In the genomic region with DNA sequence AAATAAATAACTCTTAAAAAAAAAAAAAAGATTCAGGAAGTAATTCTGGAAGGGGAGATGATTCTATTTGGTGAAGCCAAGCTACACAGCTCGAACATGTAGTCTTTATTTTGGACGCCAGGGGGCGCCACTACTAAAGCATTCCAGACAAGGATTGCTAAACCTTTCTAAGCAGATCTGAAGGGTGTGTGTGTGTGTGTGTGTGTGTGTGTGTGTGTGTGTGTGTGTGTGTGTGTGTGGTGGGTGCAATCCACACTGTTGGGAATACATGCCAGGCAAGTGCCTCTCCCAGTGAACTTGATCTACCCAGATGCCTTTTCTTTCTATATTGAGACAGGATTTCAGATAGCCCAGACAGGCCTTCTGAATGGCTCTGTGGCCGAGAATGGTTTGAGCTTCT, we compare ENCODE assay signal across 9 mouse cellular contexts. TPM values are rescaled to one million over a fixed set of nuclear protein-coding genes. Genes with fewer than 3 reads are reported as not detected.
DNase-seq lines count a peak whose midpoint lies in the region; ATAC-seq and TF ChIP-seq lines count a peak whose summit lies in the region.
"Had no signal": no experiment of that assay in that cellular context is flagged by ENCODE, and none has a peak within 500 bp of the region (broad histone marks: within the 10 kb centered on the region; RNA-seq: fewer than 3 reads in every experiment).

No protein-coding gene starts in this region.

- H3K9me3 ChIP-seq in CH12.LX (replicated peaks; ENCODE audit: low read length): no peaks in the 10 kb centered on the region
- H3K9me3 ChIP-seq in liver, postnatal 0 days (ENCODE audit: low read length): no peaks in the 10 kb centered on the region
- H3K9me3 ChIP-seq in neural tube, embryonic 15.5 days (replicated peaks): no peaks in the 10 kb centered on the region

- H3K4me2 ChIP-seq in CH12.LX (ENCODE audit: insufficient read depth, low read depth, poor library complexity, severe bottlenecking): no peak overlapping the region; the same call in 1 of the 2 replicates
- H3K4me2 ChIP-seq in liver, postnatal 0 days (ENCODE audit: low read depth, low read length): no peak overlapping the region
- H3K4me2 ChIP-seq in neural tube, embryonic 15.5 days: no peak overlapping the region

- in situ Hi-C loops in CH12.LX (cut with MboI; ENCODE audit: low pct_ligation_motif_present, low pct_unique_long_range_greater_than_20kb, low sequenced_read_pairs): loop anchor here (25.0 kb wide), 1 partner anchor 596 kb away; the partner anchor contains the start of gene Clpb

- H3K4me3 ChIP-seq in CH12.LX (replicated peaks in 1 of 3; ENCODE audit: low read depth in 2 of 3, low read length in 2 of 3, poor library complexity in 1 of 3): no peak overlapping the region
- H3K4me3 ChIP-seq in liver, postnatal 0 days (ENCODE audit: low read depth, low read length): no peak overlapping the region
- H3K4me3 ChIP-seq in neural tube, embryonic 15.5 days (replicated peaks): no peak overlapping the region
- no peak overlapping the region for H3K4me3 ChIP-seq in thymus, adult 2 months (ENCODE audit: control insufficient read depth, insufficient read depth, low read length)
- H3K4me3 ChIP-seq: erythroblast, embryonic 14.5 days had no signal

- dilution Hi-C loops in CH12.LX (cut with MboI; ENCODE audit: extremely low pct_ligation_motif_present, extremely low pct_unique_long_range_greater_than_20kb, low sequenced_read_pairs): no loop called here

- no peaks in the 10 kb centered on the region for H3K4me1 ChIP-seq in CH12.LX (ENCODE audit: control insufficient read depth in 1 of 2, insufficient read depth in 2 of 2)
- H3K4me1 ChIP-seq in liver, postnatal 0 days (ENCODE audit: insufficient read depth): peaks cover 4% of the 10 kb centered on the region; the same call in 1 of the 2 replicates
- no peaks in the 10 kb centered on the region for H3K4me1 ChIP-seq in neural tube, embryonic 15.5 days
- peaks cover 8% of the 10 kb centered on the region for H3K4me1 ChIP-seq in thymus, adult 2 months (replicated peaks; ENCODE audit: control insufficient read depth, insufficient read depth, low read length)

- TF ChIP-seq CTCF in CH12.LX (conservative IDR thresholded peaks at IDR 0.05 in 1 of 2, IDR thresholded peaks at IDR 0.05 in 1 of 2; ENCODE audit: low read depth in 2 of 2, low read length in 2 of 2): peak; percentile 31 to 86; a peak in 3 of 4 replicates
- peak; percentile 70; the same call in 1 of the 2 replicates for TF ChIP-seq CTCF in brain, embryonic 14.5 days (IDR thresholded peaks at IDR 0.05; ENCODE audit: borderline replicate concordance, extremely low read depth, insufficient read depth, insufficient read length)
- peak; percentile 91 for TF ChIP-seq CTCF in liver, postnatal 0 days (IDR thresholded peaks at IDR 0.05; ENCODE audit: low read depth)
- TF ChIP-seq CTCF in thymus, adult 2 months (IDR thresholded peaks at IDR 0.05; ENCODE audit: borderline replicate concordance, control insufficient read depth, extremely low read depth, insufficient read depth, low read length, poor library complexity): no peak

- no peak for TF ChIP-seq EP300 in CH12.LX (IDR thresholded peaks at IDR 0.05; ENCODE audit: low read length)
- TF ChIP-seq EP300 in liver, postnatal 0 days (IDR thresholded peaks at IDR 0.05; ENCODE audit: low read depth): no peak

- no peaks in the 10 kb centered on the region for H3K36me3 ChIP-seq in CH12.LX (replicated peaks in 1 of 2; ENCODE audit: control insufficient read depth in 1 of 2, insufficient read depth in 1 of 2, low read length in 1 of 2)
- H3K36me3 ChIP-seq in liver, postnatal 0 days (replicated peaks; ENCODE audit: insufficient read depth, low read length): no peaks in the 10 kb centered on the region
- H3K36me3 ChIP-seq in neural tube, embryonic 15.5 days: no peaks in the 10 kb centered on the region
- no peaks in the 10 kb centered on the region for H3K36me3 ChIP-seq in thymus, adult 2 months (ENCODE audit: control insufficient read depth, insufficient read depth, low read length)

- H3K27ac ChIP-seq in CH12.LX (ENCODE audit: insufficient read depth, low read depth): no peak overlapping the region
- H3K27ac ChIP-seq in liver, postnatal 0 days (ENCODE audit: low read depth): no peak overlapping the region
- no peak overlapping the region for H3K27ac ChIP-seq in neural tube, embryonic 15.5 days (replicated peaks)
- H3K27ac ChIP-seq in thymus, adult 2 months (ENCODE audit: control insufficient read depth, insufficient read depth, low read length): no peak overlapping the region

- ATAC-seq in liver, postnatal 0 days: peak; percentile 80
- ATAC-seq in neural tube, embryonic 15.5 days (ENCODE audit: low FRiP score): peak; percentile 75; the same call in 1 of the 2 replicates

- intact Hi-C loops in heart, postnatal 25 days (cut with DNase I): loop anchor here (1.0 to 10.0 kb wide), 2 partner anchors 159 to 603 kb away; no protein-coding TSS in a partner anchor

- TF ChIP-seq POLR2A in CH12.LX (IDR thresholded peaks at IDR 0.05; ENCODE audit: low read depth, low read length): no peak
- no peak for TF ChIP-seq POLR2A in brain, embryonic 14.5 days (IDR thresholded peaks at IDR 0.05; ENCODE audit: borderline replicate concordance, extremely low read depth, insufficient read depth, insufficient read length, poor library complexity, severe bottlenecking)
- no peak for TF ChIP-seq POLR2A in thymus, adult 2 months (IDR thresholded peaks at IDR 0.05; ENCODE audit: control insufficient read depth, extremely low read depth, insufficient read depth, low read length, poor library complexity)

- peak; percentile 79 for DNase-seq in CH12.LX (ENCODE audit: extremely low read depth)
- peak; percentile 83 for DNase-seq in brain, embryonic 14.5 days (ENCODE audit: low read depth)
- peak; percentile 49 for DNase-seq in fibroblast of lung, adult 2 months (ENCODE audit: low read depth)
- peak; percentile 42 for DNase-seq in heart, postnatal 25 days (ENCODE audit: low spot score)
- peak; percentile 91 for DNase-seq in kidney, postnatal 4 days
- peak; percentile 89 for DNase-seq in liver, postnatal 0 days
- peak; percentile 83 for DNase-seq in thymus, adult 2 months

- no peak overlapping the region for H3K9ac ChIP-seq in CH12.LX (ENCODE audit: insufficient read depth, low read depth)
- no peak overlapping the region for H3K9ac ChIP-seq in liver, postnatal 0 days (replicated peaks)
- H3K9ac ChIP-seq in neural tube, embryonic 15.5 days (replicated peaks): no peak overlapping the region

- H3K27me3 ChIP-seq in CH12.LX (replicated peaks): no peaks in the 10 kb centered on the region
- no peaks in the 10 kb centered on the region for H3K27me3 ChIP-seq in liver, postnatal 0 days (ENCODE audit: insufficient read depth, low read length)
- no peaks in the 10 kb centered on the region for H3K27me3 ChIP-seq in neural tube, embryonic 15.5 days (replicated peaks)
- H3K27me3 ChIP-seq in thymus, adult 2 months (ENCODE audit: control insufficient read depth, insufficient read depth, low read length): no peaks in the 10 kb centered on the region

- TF ChIP-seq RAD21 in CH12.LX (IDR thresholded peaks at IDR 0.05; ENCODE audit: low read depth, low read length): peak; percentile 71

- 17% methylated on average over 4 of the region's 4 CpGs for WGBS in liver, postnatal 0 days (ENCODE audit: insufficient replicate concordance)
- WGBS in neural tube, embryonic 15.5 days: 17% methylated on average over 4 of the region's 4 CpGs
- 22% methylated on average over 4 of the region's 4 CpGs for WGBS in thymus, adult 2 months

- no peaks in the 10 kb centered on the region for H3K79me2 ChIP-seq in CH12.LX (replicated peaks; ENCODE audit: control insufficient read depth, extremely low read depth, insufficient read depth, poor library complexity, severe bottlenecking)

TF ChIP-seq in CH12.LX, 34 proteins besides CTCF, POLR2A, EP300 and RAD21 (continues in another document):
- TF ChIP-seq GABPA (IDR thresholded peaks at IDR 0.05; ENCODE audit: insufficient replicate concordance, low read depth, low read length) (no peak), TCF12 (IDR thresholded peaks at IDR 0.05; ENCODE audit: low read depth, low read length) (no peak)

RNA-seq across cellular contexts. Expression of gene Rhog, which starts 2.3 kb away (rescaled TPM):
- total RNA-seq in CH12.LX (2012; rRNA removed) (17.1 and 22.7 TPM in 2 replicates), CH12.LX (2014; rRNA removed) (9.6 and 12.2 TPM in 2 replicates)
- 109 and 118 TPM in 2 replicates for polyA plus RNA-seq in CH12.LX (2012; ENCODE audit: insufficient read length, low read depth)
- polyA plus RNA-seq in brain, embryonic 14.5 days (2012; rRNA removed): 12.5 and 18.0 TPM in 2 replicates
- 10 to 100 TPM; 24.8 to 30.5 TPM for total RNA-seq in heart, postnatal 25 days (2021)
- polyA plus RNA-seq in liver, postnatal 0 days (2015; fragmentation: Nextera tagmentation; extraction: Ambion mirVana): 52.3 and 54.5 TPM in 2 replicates
- polyA plus RNA-seq in neural tube, embryonic 15.5 days (2015; fragmentation: Nextera tagmentation; extraction: Ambion mirVana): 18.4 and 37.9 TPM in 2 replicates
- polyA plus RNA-seq in thymus, adult 2 months (2012; rRNA removed): 221 and 282 TPM in 2 replicates

RNA-seq across cellular contexts. Expression of gene Stim1, which starts 9.4 kb away (rescaled TPM):
- total RNA-seq in CH12.LX (2012; rRNA removed) (8.9 and 10.2 TPM in 2 replicates), CH12.LX (2014; rRNA removed) (21.0 and 26.6 TPM in 2 replicates)
- 23.9 and 24.1 TPM in 2 replicates for polyA plus RNA-seq in CH12.LX (2012; ENCODE audit: insufficient read length, low read depth)
- 18.6 and 22.9 TPM in 2 replicates for polyA plus RNA-seq in brain, embryonic 14.5 days (2012; rRNA removed)
- 10 to 100 TPM; 21.6 to 21.8 TPM for total RNA-seq in heart, postnatal 25 days (2021)
- polyA plus RNA-seq in liver, postnatal 0 days (2015; fragmentation: Nextera tagmentation; extraction: Ambion mirVana): 15.6 and 17.9 TPM in 2 replicates
- polyA plus RNA-seq in neural tube, embryonic 15.5 days (2015; fragmentation: Nextera tagmentation; extraction: Ambion mirVana): 13.2 and 17.0 TPM in 2 replicates
- polyA plus RNA-seq in thymus, adult 2 months (2012; rRNA removed): 98.6 and 107 TPM in 2 replicates

RNA-seq across cellular contexts. Expression of gene Pgap2, which starts 48.2 kb away (rescaled TPM):
- total RNA-seq in CH12.LX (2012; rRNA removed) (13.2 and 18.3 TPM in 2 replicates), CH12.LX (2014; rRNA removed) (20.3 and 23.7 TPM in 2 replicates)
- polyA plus RNA-seq in CH12.LX (2012; ENCODE audit: insufficient read length, low read depth): 26.1 and 38.5 TPM in 2 replicates
- 59.4 and 67.0 TPM in 2 replicates for polyA plus RNA-seq in brain, embryonic 14.5 days (2012; rRNA removed)
- total RNA-seq in heart, postnatal 25 days (2021): 10 to 100 TPM; 58.8 to 68.0 TPM
- 27.2 and 28.7 TPM in 2 replicates for polyA plus RNA-seq in liver, postnatal 0 days (2015; fragmentation: Nextera tagmentation; extraction: Ambion mirVana)
- 57.0 and 62.9 TPM in 2 replicates for polyA plus RNA-seq in neural tube, embryonic 15.5 days (2015; fragmentation: Nextera tagmentation; extraction: Ambion mirVana)
- polyA plus RNA-seq in thymus, adult 2 months (2012; rRNA removed): 99.7 and 131 TPM in 2 replicates

RNA-seq across cellular contexts. Expression of gene Nup98, which starts 48.2 kb away (rescaled TPM):
- total RNA-seq in CH12.LX (2012; rRNA removed): 24.6 and 27.3 TPM in 2 replicates
- total RNA-seq in CH12.LX (2014; rRNA removed): 23.9 and 25.0 TPM in 2 replicates
- polyA plus RNA-seq in CH12.LX (2012; ENCODE audit: insufficient read length, low read depth): 34.3 and 37.1 TPM in 2 replicates
- 18.7 and 26.0 TPM in 2 replicates for polyA plus RNA-seq in brain, embryonic 14.5 days (2012; rRNA removed)
- total RNA-seq in heart, postnatal 25 days (2021): 10 to 100 TPM; 29.0 to 32.5 TPM
- polyA plus RNA-seq in liver, postnatal 0 days (2015; fragmentation: Nextera tagmentation; extraction: Ambion mirVana): 7.0 and 8.6 TPM in 2 replicates
- polyA plus RNA-seq in neural tube, embryonic 15.5 days (2015; fragmentation: Nextera tagmentation; extraction: Ambion mirVana): 18.1 and 21.2 TPM in 2 replicates
- polyA plus RNA-seq in thymus, adult 2 months (2012; rRNA removed): 23.7 and 28.1 TPM in 2 replicates
